Mouse (Mus musculus) heart, embryonic 16.5 days (tissue): ENCODE measurements around the gene Aldh1b1. TPM values are rescaled to one million over a fixed set of nuclear protein-coding genes. Genes with fewer than 3 reads are reported as not detected.

ENCODE experiments used
- ATAC-seq: fragments of 200-750 bp; cut with Nextera tagmentation; replicated peaks from 2 replicates; pipeline ENCODE4 v1.8.0; 2017; ENCODE audit warnings: moderate number of reproducible peaks; ENCODE audit not compliant: insufficient read depth, low FRiP score; ENCODE audit errors: extremely low read depth
- H3K27ac ChIP-seq: fragments of 300-500 bp; sonication (generic); 2 replicates; pipeline ENCODE4 v1.5.1; 2014; ENCODE audit warnings: mild to moderate bottlenecking, low read length, control low read depth, moderate library complexity
- H3K27me3 ChIP-seq: fragments of 300-500 bp; sonication (generic); 2 replicates; pipeline ENCODE4 v1.6.1; 2014; ENCODE audit warnings: low read length, mixed read lengths; ENCODE audit not compliant: control insufficient read depth, insufficient read depth
- H3K36me3 ChIP-seq: fragments of 300-500 bp; sonication (generic); 2 replicates; pipeline ENCODE4 v1.6.1; 2014; ENCODE audit not compliant: control insufficient read depth, insufficient read depth
- H3K4me1 ChIP-seq: fragments of 300-500 bp; sonication (generic); 2 replicates; pipeline ENCODE4 v1.6.1; 2014; ENCODE audit warnings: low read length, mixed read lengths; ENCODE audit not compliant: control insufficient read depth, insufficient read depth
- H3K4me2 ChIP-seq: fragments of 300-500 bp; sonication (generic); 2 replicates; pipeline ENCODE4 v1.6.1; 2014; ENCODE audit warnings: low read depth, mild to moderate bottlenecking, control low read depth, low read length
- H3K4me3 ChIP-seq: fragments of 300-500 bp; sonication (generic); 2 replicates; pipeline ENCODE4 v1.5.1; 2014; ENCODE audit warnings: mild to moderate bottlenecking, control low read depth, low read length
- H3K9ac ChIP-seq: fragments of 300-500 bp; sonication (generic); 2 replicates; pipeline ENCODE4 v1.6.1; 2014; ENCODE audit warnings: low read length, control low read depth
- H3K9me3 ChIP-seq: fragments of 300-500 bp; sonication (generic); replicated peaks from 2 replicates; pipeline ENCODE4 v1.6.1; 2016; ENCODE audit warnings: low read length; ENCODE audit not compliant: control insufficient read depth
- WGBS: fragments of 180-500 bp; shearing (Covaris S2); extraction: QIAGEN DNeasy Blood & Tissue Kit; methylation state at CpG from one replicate; pipeline ENCODE4 v1.1.7; 2014; 5-methylcytosine and 5-hydroxymethylcytosine counted together
- polyA plus RNA-seq: library from polyadenylated mRNA; unstranded; fragments of >200 nt; fragmentation: Nextera tagmentation; extraction: Ambion mirVana; gene quantifications from 2 replicates; pipeline ENCODE4 v1.2.1, GENCODE M21; 2015

Aldh1b1 gene
- polyA plus RNA-seq = 173 and 184 TPM in 2 replicates

DNA sequence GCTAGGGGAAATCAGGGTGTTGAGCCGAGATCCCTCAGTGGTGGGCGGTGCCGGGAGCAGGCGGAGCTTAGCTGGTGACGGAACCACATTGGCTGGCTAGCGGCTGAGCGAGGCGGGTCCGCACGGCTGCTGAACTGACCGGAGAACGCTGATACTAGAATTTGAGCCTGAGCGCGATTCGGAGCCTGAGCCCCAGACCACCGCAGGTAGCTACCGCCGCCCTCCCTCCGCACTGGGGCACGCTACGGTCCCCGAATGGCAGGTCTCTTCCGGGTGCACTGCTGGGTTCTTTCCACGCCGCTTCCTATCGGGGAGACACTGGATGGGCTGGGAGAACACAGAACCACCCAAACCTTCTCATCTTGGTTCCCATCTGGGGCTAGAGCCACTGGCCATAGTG, at the start of gene Aldh1b1:
Gene Aldh1b1 (plus strand): TSS at position 59 of the 400 bp plus-strand sequence.
- H3K9me3 ChIP-seq = no peaks in the 10 kb centered on the region
- H3K4me2 ChIP-seq = peak within 1 kb of the TSS; percentile 68
- ATAC-seq = peak; percentile 81
- H3K36me3 ChIP-seq = peaks cover 15% of the 10 kb centered on the region
- under 1% methylated on average over 26 of the region's 26 CpGs for WGBS
- peak within 1 kb of the TSS; percentile 83 for H3K27ac ChIP-seq
- H3K27me3 ChIP-seq = no peaks in the 10 kb centered on the region
- H3K4me1 ChIP-seq = peaks cover 31% of the 10 kb centered on the region
- H3K9ac ChIP-seq = peak within 1 kb of the TSS; percentile 80
- peak within 1 kb of the TSS; percentile 66 for H3K4me3 ChIP-seq

GRCm38 (mm10) chr4:45749449-45749848, 49.4 kb upstream of the Aldh1b1 start:
- 59% methylated on average over 10 of the region's 10 CpGs for WGBS
- Histone ChIP-seq H3K27ac (no peak overlapping the region), H3K36me3 (no peaks in the 10 kb centered on the region), H3K27me3 (no peaks in the 10 kb centered on the region), H3K4me3 (no peak overlapping the region), H3K9ac (no peak overlapping the region), H3K9me3 (no peaks in the 10 kb centered on the region), H3K4me1 (peaks cover 11% of the 10 kb centered on the region), H3K4me2 (no peak overlapping the region)
- no peak for ATAC-seq

DNA sequence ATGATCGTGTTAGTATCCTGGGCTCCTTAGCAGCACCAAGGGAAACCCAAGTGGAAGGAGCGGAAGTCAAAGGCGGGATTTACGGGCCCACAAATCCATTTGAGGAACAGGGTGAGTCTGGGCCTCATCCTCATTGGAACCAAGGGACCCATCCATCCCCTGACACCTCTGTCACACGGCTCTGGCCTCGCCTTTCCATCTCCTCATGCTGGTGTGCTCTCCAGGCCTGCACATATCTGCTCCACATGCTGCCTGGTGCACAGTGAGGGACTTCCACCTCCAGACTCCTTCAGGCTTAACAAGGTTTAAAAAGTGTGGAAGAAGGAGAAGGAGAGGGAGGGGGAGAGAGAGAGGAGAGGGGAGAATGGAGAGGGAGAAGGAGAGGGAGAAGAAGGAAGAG, 48.3 kb upstream of the Aldh1b1 start:
- no peak for ATAC-seq
- no peaks in the 10 kb centered on the region for H3K9me3 ChIP-seq
- 79% methylated on average over 6 of the region's 6 CpGs for WGBS
- no peak overlapping the region for H3K4me2 ChIP-seq
- peaks cover 11% of the 10 kb centered on the region for H3K4me1 ChIP-seq
- no peaks in the 10 kb centered on the region for H3K36me3 ChIP-seq
- H3K27ac ChIP-seq = no peak overlapping the region
- no peak overlapping the region for H3K4me3 ChIP-seq
- H3K27me3 ChIP-seq = no peaks in the 10 kb centered on the region
- H3K9ac ChIP-seq = no peak overlapping the region

- H3K9ac ChIP-seq = no peak overlapping the region; the same call in 1 of the 2 replicates
- no peaks in the 10 kb centered on the region for H3K27me3 ChIP-seq
- peak overlapping the region; percentile 17; the same call in 1 of the 2 replicates for H3K4me2 ChIP-seq
- ATAC-seq = 0 out of 2 replicates have a peak, but pooled peaks have one; percentile 47
- peaks cover 11% of the 10 kb centered on the region for H3K4me1 ChIP-seq
- H3K4me3 ChIP-seq = no peak overlapping the region
- WGBS = 38% methylated on average over 6 of the region's 6 CpGs
- no peaks in the 10 kb centered on the region for H3K9me3 ChIP-seq
- no peaks in the 10 kb centered on the region for H3K36me3 ChIP-seq
- H3K27ac ChIP-seq = no peak overlapping the region
Measured at GRCm38 (mm10) chr4:45753211-45753809, 45.5 kb upstream of the Aldh1b1 start.

GRCm38 (mm10) chr4:45754171-45754570, 44.7 kb upstream of the Aldh1b1 start:
- H3K36me3 ChIP-seq = no peaks in the 10 kb centered on the region
- no peak for ATAC-seq
- H3K4me2 ChIP-seq = no peak overlapping the region
- 73% methylated on average over 4 of the region's 4 CpGs for WGBS
- H3K4me3 ChIP-seq = no peak overlapping the region
- peaks cover 11% of the 10 kb centered on the region for H3K4me1 ChIP-seq
- H3K9me3 ChIP-seq = no peaks in the 10 kb centered on the region
- no peaks in the 10 kb centered on the region for H3K27me3 ChIP-seq
- no peak overlapping the region for H3K27ac ChIP-seq
- H3K9ac ChIP-seq = no peak overlapping the region

DNA sequence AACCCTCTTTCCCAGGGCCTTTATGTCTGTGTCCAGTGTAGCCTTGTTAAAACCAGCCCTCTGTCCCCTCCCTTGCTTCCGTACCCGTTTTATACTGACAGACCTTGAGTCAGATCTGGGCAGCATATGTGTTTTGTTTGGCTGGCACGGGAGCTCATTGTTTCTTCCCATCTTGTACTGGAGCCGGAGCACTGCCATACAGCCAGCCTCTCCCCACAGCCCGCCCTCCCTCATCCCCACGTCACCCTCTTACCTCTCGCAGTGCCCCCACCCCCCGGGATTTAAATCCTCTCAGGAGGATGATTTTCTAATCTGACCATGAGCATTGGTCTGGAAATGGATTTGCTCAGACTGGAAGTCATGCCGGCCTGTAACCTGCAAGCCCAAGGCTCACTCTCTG, 43.7 kb upstream of the Aldh1b1 start:
- Histone ChIP-seq H3K27me3 (no peaks in the 10 kb centered on the region), H3K9ac (no peak overlapping the region), H3K9me3 (no peaks in the 10 kb centered on the region), H3K4me1 (peaks cover 11% of the 10 kb centered on the region), H3K4me3 (no peak overlapping the region), H3K36me3 (no peaks in the 10 kb centered on the region), H3K4me2 (no peak overlapping the region), H3K27ac (no peak overlapping the region)
- peak; percentile 25; the same call in 1 of the 2 replicates for ATAC-seq
- WGBS = 69% methylated on average over 9 of the region's 9 CpGs

DNA sequence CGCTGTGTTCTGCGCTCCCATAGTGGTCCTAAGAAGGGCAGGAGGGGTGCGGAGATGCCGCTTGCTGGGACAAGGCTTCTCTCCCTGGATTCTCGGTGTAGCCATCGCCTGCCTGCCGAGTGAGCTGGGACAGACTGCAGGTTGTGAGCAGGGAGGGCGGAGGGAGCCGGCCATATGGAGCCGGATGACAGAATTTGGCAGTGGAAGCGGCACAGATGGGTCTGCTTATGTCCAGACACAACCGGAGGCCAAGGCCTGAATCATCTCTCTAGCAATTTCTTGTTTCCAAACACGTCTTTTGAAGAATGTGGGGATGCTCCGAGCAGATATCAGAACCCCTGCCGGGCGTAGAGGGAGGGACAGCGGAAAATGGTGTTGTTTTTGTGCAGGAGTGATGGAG, 42.9 kb upstream of the Aldh1b1 start:
- H3K27ac ChIP-seq = no peak overlapping the region
- no peak overlapping the region for H3K4me2 ChIP-seq
- no peak for ATAC-seq
- no peaks in the 10 kb centered on the region for H3K9me3 ChIP-seq
- no peak overlapping the region for H3K4me3 ChIP-seq
- 70% methylated on average over 17 of the region's 17 CpGs for WGBS
- peaks cover 11% of the 10 kb centered on the region for H3K4me1 ChIP-seq
- H3K27me3 ChIP-seq = no peaks in the 10 kb centered on the region
- H3K36me3 ChIP-seq = no peaks in the 10 kb centered on the region
- H3K9ac ChIP-seq = no peak overlapping the region

- H3K4me3 ChIP-seq = no peak overlapping the region
- no peak for ATAC-seq
- no peak overlapping the region for H3K27ac ChIP-seq
- no peak overlapping the region for H3K9ac ChIP-seq
- no peak overlapping the region for H3K4me2 ChIP-seq
- H3K4me1 ChIP-seq = peaks cover 15% of the 10 kb centered on the region
- no peaks in the 10 kb centered on the region for H3K36me3 ChIP-seq
- H3K9me3 ChIP-seq = no peaks in the 10 kb centered on the region
- 71% methylated on average over 5 of the region's 5 CpGs for WGBS
- H3K27me3 ChIP-seq = no peaks in the 10 kb centered on the region
Measured at GRCm38 (mm10) chr4:45757941-45758340, 40.9 kb upstream of the Aldh1b1 start.

DNA sequence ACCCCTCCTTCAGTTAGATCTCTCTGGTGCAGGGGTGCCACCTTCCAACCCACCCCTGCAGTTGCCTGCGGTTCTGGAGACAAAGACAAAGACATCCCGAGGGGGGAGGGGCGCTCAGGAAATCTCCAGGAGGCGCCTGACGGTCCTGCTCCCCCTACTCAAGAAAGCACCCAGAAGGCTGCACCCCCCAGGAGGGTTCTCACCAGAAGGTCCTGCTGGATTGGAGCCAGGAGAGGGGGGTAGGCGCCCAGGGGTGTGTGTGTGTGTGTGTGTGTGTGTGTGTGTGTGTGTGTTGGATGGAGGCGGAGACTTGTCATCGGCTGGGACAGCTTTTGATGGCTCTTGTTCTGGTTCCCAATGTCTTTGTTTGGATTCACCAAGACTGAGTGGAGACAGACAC, 39.4 kb upstream of the Aldh1b1 start:
- no peak for ATAC-seq
- no peak overlapping the region for H3K4me3 ChIP-seq
- H3K9ac ChIP-seq = no peak overlapping the region
- no peaks in the 10 kb centered on the region for H3K9me3 ChIP-seq
- peaks cover 21% of the 10 kb centered on the region for H3K4me1 ChIP-seq
- no peak overlapping the region for H3K4me2 ChIP-seq
- H3K27ac ChIP-seq = no peak overlapping the region
- H3K36me3 ChIP-seq = no peaks in the 10 kb centered on the region
- no peaks in the 10 kb centered on the region for H3K27me3 ChIP-seq
- 73% methylated on average over 8 of the region's 8 CpGs for WGBS
